Mouse (Mus musculus) skeletal muscle tissue, postnatal 0 days (tissue): ENCODE measurements around the gene 1810010D01Rik. TPM values are rescaled to one million over a fixed set of nuclear protein-coding genes. Genes with fewer than 3 reads are reported as not detected.

Experiments
- polyA plus RNA-seq: library from polyadenylated mRNA; unstranded; fragments of >200 nt; fragmentation: Nextera tagmentation; extraction: Ambion mirVana; gene quantifications from 2 replicates; pipeline ENCODE4 v1.2.1, GENCODE M21; 2015

Gene 1810010D01Rik
- 0.46 TPM in 1 of 2 replicates, not detected in the other for polyA plus RNA-seq

DNA sequence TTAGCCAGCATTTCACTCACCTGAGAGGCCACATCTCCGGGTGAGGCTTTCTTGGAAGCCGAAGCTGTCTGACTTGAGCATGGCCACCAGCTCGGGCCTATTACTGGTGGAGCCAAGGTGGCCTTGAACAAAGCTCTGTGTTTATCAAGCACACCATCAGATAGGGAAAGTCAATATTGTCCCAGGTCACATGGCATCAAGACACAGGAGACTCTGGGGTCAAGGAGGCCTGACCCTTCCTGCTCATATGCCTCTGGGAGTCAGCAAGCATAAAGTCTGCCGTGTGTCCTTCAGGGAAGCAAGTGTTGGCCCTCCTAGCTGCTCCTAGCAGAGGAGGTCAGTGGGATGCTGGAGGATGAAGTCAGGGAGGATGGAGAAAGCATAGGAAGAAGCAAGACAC lies at the start of gene 1810010D01Rik:
Gene 1810010D01Rik (minus strand): TSS at position 114 of the 400 bp plus-strand sequence.

Other genes with a start within 250 kb of the 1810010D01Rik start
- gene Tpcn2, start 75.9 kb upstream of the 1810010D01Rik start, polyA plus RNA-seq, result 3.8 and 3.9 TPM in 2 replicates
- 7.0 and 11.3 TPM in 2 replicates for gene Mrgprf, start 92.7 kb upstream of the 1810010D01Rik start, polyA plus RNA-seq
- 0.15 and 0.19 TPM in 2 replicates for gene Mrgprd, start 106.7 kb upstream of the 1810010D01Rik start, polyA plus RNA-seq